Mouse (Mus musculus) heart, adult 8-10 months (tissue): Measurements from ENCODE around the gene Kif24. TPM values are rescaled to one million over a fixed set of nuclear protein-coding genes. Genes with fewer than 3 reads are reported as not detected.

Source experiments
- DNase-seq: peaks from one replicate; pipeline ENCODE4 v3.0.0; 2022; ENCODE audit warnings: low spot score
- total RNA-seq, 4 experiments: library from RNA; stranded (reverse); gene quantifications; 2 replicates each; pipeline ENCODE4 v1.2.4; 2022

The Kif24 gene
- total RNA-seq, 4 experiments from 2014 or later, result 0.22 to 0.63 (median 0.43) TPM

GRCm38 (mm10) chr4:41348584-41349198, 116.0 kb downstream of the Kif24 start, which contains the start of gene Ubap1:
Gene Ubap1 (plus strand): TSS chr4:41348996.
- DNase-seq, result peak; percentile 96

GRCm38 (mm10) chr4:41347839-41348238, 116.8 kb downstream of the Kif24 start:
- peak; percentile 13 for DNase-seq

GRCm38 (mm10) chr4:41346011-41346410, 118.7 kb downstream of the Kif24 start:
- DNase-seq, result peak; percentile 16

DNA sequence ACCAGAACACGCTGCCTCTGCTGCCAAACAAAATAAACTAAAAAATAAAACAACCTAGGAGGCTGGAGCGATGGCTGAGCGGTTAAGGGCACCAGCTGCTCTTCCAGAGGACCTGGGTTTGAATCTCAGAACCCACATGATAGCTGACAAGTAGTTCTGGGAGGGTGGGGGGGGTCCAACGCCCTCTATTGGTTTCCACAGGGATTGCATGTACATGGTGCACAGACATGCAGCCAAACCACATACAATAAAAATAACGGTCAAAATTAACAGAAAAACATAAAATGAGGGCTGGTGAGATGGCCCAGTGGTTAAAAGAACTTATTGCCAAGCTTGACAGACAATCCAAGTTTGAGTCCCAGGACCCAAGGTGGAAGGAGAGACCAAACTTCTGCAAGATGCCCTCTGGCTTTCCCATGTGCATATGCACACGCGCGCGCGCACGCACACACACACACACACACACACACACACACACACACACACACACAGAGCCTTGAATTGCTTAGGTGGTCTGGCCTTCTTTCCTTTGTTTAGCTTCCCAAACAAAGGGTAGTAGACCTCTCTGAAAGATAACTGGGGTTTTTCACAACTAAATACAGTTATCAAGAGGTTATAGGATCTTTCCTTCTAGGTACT, 123.7 kb downstream of the Kif24 start:
- no peak for DNase-seq

Other genes starting within 250 kb of the Kif24 start
- gene Ubap2, start 189.7 kb downstream of the Kif24 start, total RNA-seq, result 10 to 100 TPM; 52.5 to 65.4 (median 57.5) TPM
- 10 to 100 TPM; 22.9 to 35.5 (median 27.7) TPM for gene Dcaf12, start 150.0 kb downstream of the Kif24 start, total RNA-seq
- 10 to 100 TPM; 31.8 to 37.4 (median 33.7) TPM for gene Ubap1, start 115.9 kb downstream of the Kif24 start, total RNA-seq
- gene Nudt2, start 264 bp upstream of the Kif24 start, total RNA-seq, result 10 to 100 TPM; 32.9 to 48.6 (median 39.2) TPM
- 10 to 100 TPM; 12.6 to 16.0 (median 13.7) TPM for gene AI464131, start 38.2 kb upstream of the Kif24 start, total RNA-seq
- under 1 TPM in 1 of 4 experiments, not detected in 3; 0.41 TPM for gene 1110017D15Rik, start 52.4 kb upstream of the Kif24 start, total RNA-seq
- 10 to 100 TPM; 12.3 to 16.5 (median 14.1) TPM for gene Fam219a, start 104.7 kb upstream of the Kif24 start, total RNA-seq
- gene Dnaic1, start 104.9 kb upstream of the Kif24 start, total RNA-seq, result 1 to 10 TPM; 1.7 to 6.2 (median 3.5) TPM
- 10 to 100 TPM in 2 of 4 experiments, 1 to 10 TPM in 2; 8.9 to 13.9 (median 11.1) TPM for gene Enho, start 175.4 kb upstream of the Kif24 start, total RNA-seq
- gene Cntfr, start 232.2 kb upstream of the Kif24 start, total RNA-seq, result 1 to 10 TPM; 2.2 to 5.3 (median 4.9) TPM
- gene Il11ra1, start 235.1 kb upstream of the Kif24 start, total RNA-seq, result 100 to 1,000 TPM in 3 of 4 experiments, 10 to 100 TPM in 1; 95.9 to 110 (median 104) TPM
- 10 to 100 TPM; 29.7 to 35.8 (median 33.3) TPM for gene Rpp25l, start 248.6 kb upstream of the Kif24 start, total RNA-seq